Mouse (Mus musculus) liver, embryonic 14.5 days (tissue): Measurements from ENCODE around the gene Dyrk1a. TPM values are rescaled to one million over a fixed set of nuclear protein-coding genes. Genes with fewer than 3 reads are reported as not detected.

Source experiments
- ATAC-seq: fragments of 200-750 bp; cut with Nextera tagmentation; 2 replicates; pipeline ENCODE4 v1.8.0; 2017; ENCODE audit warnings: moderate number of reproducible peaks, mild to moderate bottlenecking, moderate library complexity; ENCODE audit not compliant: insufficient read depth
- DNase-seq, 3 experiments: peaks; one replicate each; pipeline ENCODE4 v3.0.0-alpha.2; 2012 to 2013; ENCODE audit warnings: low read depth in 3 of 3, low spot score in 3 of 3
- H3K27ac ChIP-seq: fragments of 300-500 bp; sonication (generic); 2 replicates; pipeline ENCODE4 v1.5.1; 2014; ENCODE audit warnings: moderate library complexity, mild to moderate bottlenecking, control low read depth, inconsistent platforms
- H3K27me3 ChIP-seq: fragments of 300-500 bp; sonication (generic); 2 replicates; pipeline ENCODE4 v1.6.1; 2014; ENCODE audit warnings: mild to moderate bottlenecking, low read length, moderate library complexity; ENCODE audit not compliant: control insufficient read depth, insufficient read depth
- H3K36me3 ChIP-seq: fragments of 300-500 bp; sonication (generic); replicated peaks from 2 replicates; pipeline ENCODE4 v1.6.1; 2014; ENCODE audit warnings: low read depth; ENCODE audit not compliant: control insufficient read depth, insufficient read depth
- H3K4me1 ChIP-seq, 2 experiments: fragments of 200-500 bp in 1 of 2; fragments of 300-500 bp in 1 of 2; sonication (generic) in 1 of 2; replicated peaks; 2 replicates each; pipeline ENCODE4 v1.6.1; 2012 to 2014; ENCODE audit warnings: antibody characterized with exemption in 1 of 2, inconsistent platforms in 1 of 2, low read length in 1 of 2; ENCODE audit not compliant: control insufficient read depth in 2 of 2, insufficient read depth in 2 of 2
- H3K4me2 ChIP-seq: fragments of 300-500 bp; sonication (generic); 2 replicates; pipeline ENCODE4 v1.6.1; 2014; ENCODE audit warnings: low read depth, mild to moderate bottlenecking, control low read depth, moderate library complexity
- H3K4me3 ChIP-seq, 2 experiments: fragments of 200-500 bp in 1 of 2; fragments of 300-500 bp in 1 of 2; sonication (generic) in 1 of 2; 2 replicates each; pipeline ENCODE4 v1.5.1; 2012 to 2014; ENCODE audit warnings: low read depth in 2 of 2, low read length in 2 of 2, mild to moderate bottlenecking in 2 of 2, control low read depth in 1 of 2, inconsistent platforms in 1 of 2, moderate library complexity in 1 of 2; ENCODE audit not compliant: insufficient read depth in 1 of 2
- H3K9ac ChIP-seq: fragments of 300-500 bp; sonication (generic); replicated peaks from 2 replicates; pipeline ENCODE4 v1.6.1; 2014; ENCODE audit warnings: mild to moderate bottlenecking, control low read depth, moderate library complexity
- H3K9me3 ChIP-seq: fragments of 300-500 bp; sonication (generic); 2 replicates; pipeline ENCODE4 v1.6.1; 2016; ENCODE audit warnings: low read length, mixed read lengths; ENCODE audit not compliant: control insufficient read depth
- CTCF ChIP-seq: IDR thresholded peaks from 2 replicates; pipeline ENCODE4 v1.5.1; 2016; ENCODE audit warnings: antibody characterized with exemption, low read depth, control low read depth
- EP300 ChIP-seq: IDR thresholded peaks from 2 replicates; pipeline ENCODE4 v1.6.1; 2016; ENCODE audit warnings: antibody characterized with exemption, low read depth
- WGBS: fragments of 180-500 bp; shearing (Covaris S2); extraction: QIAGEN DNeasy Blood & Tissue Kit; methylation state at CpG from one replicate; pipeline ENCODE4 v1.1.7; 2014; ENCODE audit not compliant: insufficient replicate concordance; 5-methylcytosine and 5-hydroxymethylcytosine counted together
- polyA plus RNA-seq, 2 experiments: library from polyadenylated mRNA; depleted of rRNA in 1 of 2; stranded (reverse) in 1 of 2; unstranded in 1 of 2; fragments of >200 nt; fragmentation: Nextera tagmentation in 1 of 2; extraction: Ambion mirVana in 1 of 2; gene quantifications; 2 replicates each; pipeline versions ENCODE4 v1.2.1 to v1.2.3; 2012 to 2014

Gene Dyrk1a
- polyA plus RNA-seq, 2 experiments, result 5.0 to 9.2 TPM

GRCm38 (mm10) chr16:94660221-94660620 is 90.4 kb downstream of the Dyrk1a start:
- H3K4me1 ChIP-seq, result peaks cover 0 to 2% of the 10 kb centered on the region in 2 experiments; a peak in 1 of 4 replicates
- 84% methylated on average over 8 of the region's 8 CpGs for WGBS
- no peak for ATAC-seq

GRCm38 (mm10) chr16:94667557-94667956 is 97.7 kb downstream of the Dyrk1a start:
- TF ChIP-seq CTCF (no peak), EP300 (no peak)
- DNase-seq, result no peak
- Histone ChIP-seq H3K4me3 (no peak overlapping the region), H3K27ac (no peak overlapping the region), H3K27me3 (no peaks in the 10 kb centered on the region), H3K9ac (no peak overlapping the region), H3K4me2 (no peak overlapping the region), H3K9me3 (no peaks in the 10 kb centered on the region), H3K36me3 (peaks cover 47% of the 10 kb centered on the region), H3K4me1 (no peaks in the 10 kb centered on the region)
- WGBS, result 86% methylated on average over 4 of the region's 4 CpGs
- no peak for ATAC-seq

More at GRCm38 (mm10) chr16:94660221-94660620, 90.4 kb downstream of the Dyrk1a start:
- H3K4me3 ChIP-seq, result no peak overlapping the region
- no peak overlapping the region for H3K27ac ChIP-seq
- H3K4me2 ChIP-seq, result no peak overlapping the region
- H3K36me3 ChIP-seq, result peaks cover 5% of the 10 kb centered on the region
- no peaks in the 10 kb centered on the region for H3K27me3 ChIP-seq
- no peak for TF ChIP-seq CTCF
- no peak for TF ChIP-seq EP300
- no peak for DNase-seq
- no peaks in the 10 kb centered on the region for H3K9me3 ChIP-seq
- no peak overlapping the region for H3K9ac ChIP-seq

DNA sequence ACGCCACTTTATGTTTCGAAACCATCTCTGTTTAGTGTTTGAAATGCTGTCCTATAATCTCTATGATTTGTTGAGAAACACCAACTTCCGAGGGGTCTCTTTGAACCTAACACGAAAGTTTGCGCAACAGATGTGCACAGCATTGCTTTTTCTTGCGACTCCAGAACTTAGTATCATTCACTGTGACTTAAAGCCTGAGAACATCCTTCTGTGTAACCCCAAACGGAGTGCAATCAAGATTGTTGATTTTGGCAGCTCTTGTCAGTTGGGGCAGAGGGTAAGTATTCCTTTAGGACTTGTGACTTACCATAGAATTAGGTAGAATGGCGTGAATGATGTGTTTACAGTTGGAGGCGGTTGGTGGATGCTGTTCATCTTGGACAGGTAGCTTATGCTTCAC is 101.5 kb downstream of the Dyrk1a start:
- TF ChIP-seq EP300, result no peak
- no peak for TF ChIP-seq CTCF
- DNase-seq, result no peak
- 87% methylated on average over 9 of the region's 9 CpGs for WGBS
- Histone ChIP-seq H3K27me3 (no peaks in the 10 kb centered on the region), H3K4me2 (no peak overlapping the region), H3K9me3 (no peaks in the 10 kb centered on the region), H3K4me1 (no peaks in the 10 kb centered on the region), H3K4me3 (no peak overlapping the region), H3K36me3 (peaks cover 50% of the 10 kb centered on the region), H3K9ac (no peak overlapping the region), H3K27ac (no peak overlapping the region)
- no peak for ATAC-seq

GRCm38 (mm10) chr16:94680924-94681323 is 111.1 kb downstream of the Dyrk1a start:
- Histone ChIP-seq H3K27ac (no peak overlapping the region), H3K27me3 (no peaks in the 10 kb centered on the region), H3K4me2 (no peak overlapping the region), H3K4me1 (peaks cover 0 to 2% of the 10 kb centered on the region in 2 experiments; a peak in 1 of 4 replicates), H3K9ac (no peak overlapping the region), H3K4me3 (no peak overlapping the region), H3K9me3 (no peaks in the 10 kb centered on the region), H3K36me3 (peaks cover 24% of the 10 kb centered on the region)
- TF ChIP-seq CTCF, result no peak
- no peak for TF ChIP-seq EP300
- no peak for DNase-seq
- 70% methylated on average over 4 of the region's 4 CpGs for WGBS
- no peak for ATAC-seq

- no peak overlapping the region for H3K27ac ChIP-seq
- no peak overlapping the region for H3K4me3 ChIP-seq
- H3K27me3 ChIP-seq, result no peaks in the 10 kb centered on the region
- ATAC-seq (no peak), DNase-seq (no peak)
- no peaks in the 10 kb centered on the region for H3K9me3 ChIP-seq
- H3K4me2 ChIP-seq, result no peak overlapping the region
- H3K4me1 ChIP-seq, result peaks cover 0 to 2% of the 10 kb centered on the region in 2 experiments; a peak in 1 of 4 replicates
- no peak for TF ChIP-seq CTCF
- TF ChIP-seq EP300, result no peak
- H3K9ac ChIP-seq, result no peak overlapping the region
- H3K36me3 ChIP-seq, result peaks cover 33% of the 10 kb centered on the region
- WGBS, result 81% methylated on average over 4 of the region's 4 CpGs
Observed at GRCm38 (mm10) chr16:94681760-94682159, 112.0 kb downstream of the Dyrk1a start.
